Mouse (Mus musculus): ENCODE measurements around the gene Rsu1.

- TF ChIP-seq GATA1 (IDR thresholded peaks at IDR 0.05; ENCODE audit: low read length) (no peak), TAL1 (IDR thresholded peaks at IDR 0.05; ENCODE audit: low read length) (no peak)
Measured at GRCm38 (mm10) chr2:13206367-13206766, 64.8 kb downstream of the Rsu1 start.
